Mouse (Mus musculus) MEL (cell line): Measurements from ENCODE around the gene Srp14. TPM values are rescaled to one million over a fixed set of nuclear protein-coding genes. Genes with fewer than 3 reads are reported as not detected.
A peak's percentile ranks its signal among the peaks of the same experiment; 100 is the strongest.

Experiments
- DNase-seq: peaks from one replicate; pipeline ENCODE4 v3.0.0; 2011; ENCODE audit warnings: low read depth, low spot score
- H3K27ac ChIP-seq: 2 replicates; pipeline ENCODE4 v1.5.1; 2012; ENCODE audit warnings: low read depth, mild to moderate bottlenecking, control low read depth, low read length, moderate library complexity; ENCODE audit not compliant: control insufficient read depth
- H3K27me3 ChIP-seq, 2 experiments: fragments of 150-350 bp in 1 of 2; sonication (generic) in 1 of 2; 2 replicates each; pipeline ENCODE4 v1.6.1; 2012; ENCODE audit warnings: low read length in 2 of 2, mild to moderate bottlenecking in 2 of 2, improper control_type of control experiment in 1 of 2, moderate library complexity in 1 of 2; ENCODE audit not compliant: insufficient read depth in 2 of 2, control insufficient read depth in 1 of 2
- H3K36me3 ChIP-seq, 2 experiments: 2 replicates each; pipeline ENCODE4 v1.6.1; 2012 to 2014; ENCODE audit warnings: low read length in 2 of 2, improper control_type of control experiment in 1 of 2, inconsistent platforms in 1 of 2, mild to moderate bottlenecking in 1 of 2; ENCODE audit not compliant: insufficient read depth in 2 of 2, control insufficient read depth in 1 of 2
- H3K4me1 ChIP-seq, 2 experiments: fragments of 150-350 bp in 1 of 2; sonication (generic) in 1 of 2; 2 replicates each; pipeline ENCODE4 v1.6.1; 2012; ENCODE audit warnings: low read length in 2 of 2, improper control_type of control experiment in 1 of 2, mild to moderate bottlenecking in 1 of 2; ENCODE audit not compliant: insufficient read depth in 2 of 2, control insufficient read depth in 1 of 2
- H3K4me3 ChIP-seq, 2 experiments: fragments of 150-350 bp in 1 of 2; sonication (generic) in 1 of 2; 2 replicates each; pipeline ENCODE4 v1.5.1; 2012; ENCODE audit warnings: low read depth in 2 of 2, low read length in 2 of 2, mild to moderate bottlenecking in 2 of 2, moderate library complexity in 2 of 2, control low read depth in 1 of 2, improper control_type of control experiment in 1 of 2; ENCODE audit not compliant: control insufficient read depth in 1 of 2, insufficient read depth in 1 of 2
- H3K79me2 ChIP-seq: 2 replicates; pipeline ENCODE4 v1.6.1; 2012; ENCODE audit warnings: mild to moderate bottlenecking, low read length, moderate library complexity; ENCODE audit not compliant: control insufficient read depth, poor library complexity, insufficient read depth
- H3K9ac ChIP-seq: 2 replicates; pipeline ENCODE4 v1.6.1; 2012; ENCODE audit warnings: low read depth, mild to moderate bottlenecking, control low read depth, low read length, moderate library complexity; ENCODE audit not compliant: control insufficient read depth, poor library complexity, severe bottlenecking
- H3K9me3 ChIP-seq: fragments of 150-350 bp; sonication (generic); replicated peaks from 2 replicates; pipeline ENCODE4 v1.6.1; 2012; ENCODE audit warnings: mild to moderate bottlenecking, low read length, improper control_type of control experiment, moderate library complexity; ENCODE audit not compliant: insufficient read depth
- CHD1 ChIP-seq: IDR thresholded peaks from 2 replicates; pipeline ENCODE4 v1.6.1; 2012; ENCODE audit warnings: low read depth, mild to moderate bottlenecking, inconsistent platforms, low read length, improper control_type of control experiment
- CTCF ChIP-seq, 3 experiments: IDR thresholded peaks in 2 of 3; conservative IDR thresholded peaks in 1 of 3; 2 replicates each; pipeline ENCODE4 v1.5.1; 2011 to 2012; ENCODE audit warnings: low read length in 3 of 3, low read depth in 2 of 3, mild to moderate bottlenecking in 2 of 3, improper control_type of control experiment in 1 of 3, inconsistent platforms in 1 of 3, mixed read lengths in 1 of 3, moderate library complexity in 1 of 3; ENCODE audit not compliant: control insufficient read depth in 1 of 3, insufficient read depth in 1 of 3, poor library complexity in 1 of 3, severe bottlenecking in 1 of 3
- ELF1 ChIP-seq: IDR thresholded peaks from 2 replicates; pipeline ENCODE4 v1.6.1; 2014; ENCODE audit warnings: low read depth, mild to moderate bottlenecking, inconsistent platforms, low read length, improper control_type of control experiment, moderate library complexity
- EP300 ChIP-seq, 2 experiments: IDR thresholded peaks; 2 replicates each; pipeline ENCODE4 v1.6.1; 2011; ENCODE audit warnings: improper control_type of control experiment in 2 of 2, low read length in 2 of 2, low read depth in 1 of 2, mild to moderate bottlenecking in 1 of 2
- ETS1 ChIP-seq: IDR thresholded peaks from 2 replicates; pipeline ENCODE4 v1.6.1; 2012; ENCODE audit warnings: low read depth, mild to moderate bottlenecking, inconsistent platforms, low read length, improper control_type of control experiment, moderate library complexity
- GABPA ChIP-seq: IDR thresholded peaks from 2 replicates; pipeline ENCODE4 v1.6.1; 2012; ENCODE audit warnings: low read depth, mild to moderate bottlenecking, inconsistent platforms, low read length, improper control_type of control experiment, moderate library complexity
- GATA1 ChIP-seq: IDR thresholded peaks from 2 replicates; pipeline ENCODE4 v1.6.1; 2011; ENCODE audit warnings: low read depth, low read length, improper control_type of control experiment
- HCFC1 ChIP-seq: IDR thresholded peaks from 2 replicates; pipeline ENCODE4 v1.6.1; 2012; ENCODE audit warnings: low read depth, mild to moderate bottlenecking, inconsistent platforms, low read length, improper control_type of control experiment, moderate library complexity
- JUND ChIP-seq: IDR thresholded peaks from 2 replicates; pipeline ENCODE4 v1.6.1; 2011; ENCODE audit warnings: low read depth, mild to moderate bottlenecking, improper control_type of control experiment, low read length
- KAT2A ChIP-seq: conservative IDR thresholded peaks from 2 replicates; pipeline ENCODE4 v1.6.1; 2012; ENCODE audit warnings: low read depth, low read length, improper control_type of control experiment, inconsistent platforms
- MAFK ChIP-seq: IDR thresholded peaks from 2 replicates; pipeline ENCODE4 v1.6.1; 2011; ENCODE audit warnings: low read depth, mild to moderate bottlenecking, low read length, improper control_type of control experiment, borderline replicate concordance
- MAX ChIP-seq: IDR thresholded peaks from 2 replicates; pipeline ENCODE4 v1.6.1; 2011; ENCODE audit warnings: low read length, improper control_type of control experiment
- MAZ ChIP-seq: IDR thresholded peaks from 2 replicates; pipeline ENCODE4 v1.6.1; 2012; ENCODE audit warnings: low read depth, mild to moderate bottlenecking, inconsistent platforms, low read length, improper control_type of control experiment
- MEF2A ChIP-seq: IDR thresholded peaks from 2 replicates; pipeline ENCODE4 v1.6.1; 2014; ENCODE audit warnings: low read depth, mild to moderate bottlenecking, inconsistent platforms, low read length, improper control_type of control experiment; ENCODE audit not compliant: poor library complexity, insufficient replicate concordance, severe bottlenecking; ENCODE audit errors: extremely low read depth
- MXI1 ChIP-seq: IDR thresholded peaks from 2 replicates; pipeline ENCODE4 v1.6.1; 2011; ENCODE audit warnings: mild to moderate bottlenecking, low read depth, low read length, improper control_type of control experiment
- MYC ChIP-seq: IDR thresholded peaks from 2 replicates; pipeline ENCODE4 v1.6.1; 2011; ENCODE audit warnings: low read depth, mild to moderate bottlenecking, low read length, improper control_type of control experiment, moderate library complexity
- NRF1 ChIP-seq: IDR thresholded peaks from 2 replicates; pipeline ENCODE4 v1.6.1; 2014; ENCODE audit warnings: low read depth, mild to moderate bottlenecking, inconsistent platforms, low read length, improper control_type of control experiment, moderate library complexity; ENCODE audit not compliant: poor library complexity, insufficient read depth, severe bottlenecking
- POLR2AphosphoS5 ChIP-seq: IDR thresholded peaks from 2 replicates; pipeline ENCODE4 v1.6.1; 2012; ENCODE audit warnings: low read depth, borderline replicate concordance, mild to moderate bottlenecking, inconsistent platforms, low read length, moderate library complexity, mixed read lengths
- RAD21 ChIP-seq: IDR thresholded peaks from 2 replicates; pipeline ENCODE4 v1.6.1; 2011; ENCODE audit warnings: mild to moderate bottlenecking, low read depth, low read length, improper control_type of control experiment
- RCOR1 ChIP-seq: IDR thresholded peaks from 2 replicates; pipeline ENCODE4 v1.6.1; 2012; ENCODE audit warnings: low read depth, mild to moderate bottlenecking, inconsistent platforms, low read length, improper control_type of control experiment
- SIN3A ChIP-seq: IDR thresholded peaks from 2 replicates; pipeline ENCODE4 v1.6.1; 2012; ENCODE audit warnings: low read length, improper control_type of control experiment, inconsistent platforms
- SMC3 ChIP-seq: IDR thresholded peaks from 2 replicates; pipeline ENCODE4 v1.6.1; 2011; ENCODE audit warnings: low read depth, low read length, improper control_type of control experiment
- TBP ChIP-seq: IDR thresholded peaks from 2 replicates; pipeline ENCODE4 v1.8.0; 2011; ENCODE audit warnings: low read depth, low read length, improper control_type of control experiment
- USF1 ChIP-seq: IDR thresholded peaks from 2 replicates; pipeline ENCODE4 v1.6.1; 2014; ENCODE audit warnings: low read depth, mild to moderate bottlenecking, inconsistent platforms, low read length, improper control_type of control experiment, moderate library complexity
- USF2 ChIP-seq, 2 experiments: IDR thresholded peaks; 2 replicates each; pipeline ENCODE4 v1.6.1; 2011 to 2012; ENCODE audit warnings: improper control_type of control experiment in 2 of 2, low read length in 2 of 2, borderline replicate concordance in 1 of 2, inconsistent platforms in 1 of 2, low read depth in 1 of 2, mild to moderate bottlenecking in 1 of 2; ENCODE audit not compliant: insufficient read depth in 1 of 2
- ZC3H11A ChIP-seq: IDR thresholded peaks from 2 replicates; pipeline ENCODE4 v1.6.1; 2012; ENCODE audit warnings: low read depth, mild to moderate bottlenecking, inconsistent platforms, low read length, improper control_type of control experiment
- ZMIZ1 ChIP-seq: IDR thresholded peaks from 2 replicates; pipeline ENCODE4 v1.6.1; 2012; ENCODE audit warnings: low read depth, mild to moderate bottlenecking, inconsistent platforms, low read length, improper control_type of control experiment, moderate library complexity
- polyA plus RNA-seq, 2 experiments: library from polyadenylated mRNA; stranded (reverse) in 1 of 2; unstranded in 1 of 2; fragments of >175 nt in 1 of 2; fragments of >200 nt in 1 of 2; gene quantifications; 2 replicates each; pipeline versions ENCODE4 v1.2.1 to v1.2.4; 2012; ENCODE audit warnings: low replicate concordance in 2 of 2, low read depth in 1 of 2; ENCODE audit not compliant: insufficient read length in 2 of 2, insufficient read depth in 1 of 2, missing spikeins in 1 of 2
- total RNA-seq: library from RNA; depleted of rRNA; stranded (reverse); fragments of 300-350 nt; gene quantifications from 2 replicates; pipeline ENCODE4 v1.2.3, GENCODE M21; 2012

Gene Srp14
- total and polyA plus RNA-seq, 3 experiments = 235 to 272 TPM; not detected in 1

DNA sequence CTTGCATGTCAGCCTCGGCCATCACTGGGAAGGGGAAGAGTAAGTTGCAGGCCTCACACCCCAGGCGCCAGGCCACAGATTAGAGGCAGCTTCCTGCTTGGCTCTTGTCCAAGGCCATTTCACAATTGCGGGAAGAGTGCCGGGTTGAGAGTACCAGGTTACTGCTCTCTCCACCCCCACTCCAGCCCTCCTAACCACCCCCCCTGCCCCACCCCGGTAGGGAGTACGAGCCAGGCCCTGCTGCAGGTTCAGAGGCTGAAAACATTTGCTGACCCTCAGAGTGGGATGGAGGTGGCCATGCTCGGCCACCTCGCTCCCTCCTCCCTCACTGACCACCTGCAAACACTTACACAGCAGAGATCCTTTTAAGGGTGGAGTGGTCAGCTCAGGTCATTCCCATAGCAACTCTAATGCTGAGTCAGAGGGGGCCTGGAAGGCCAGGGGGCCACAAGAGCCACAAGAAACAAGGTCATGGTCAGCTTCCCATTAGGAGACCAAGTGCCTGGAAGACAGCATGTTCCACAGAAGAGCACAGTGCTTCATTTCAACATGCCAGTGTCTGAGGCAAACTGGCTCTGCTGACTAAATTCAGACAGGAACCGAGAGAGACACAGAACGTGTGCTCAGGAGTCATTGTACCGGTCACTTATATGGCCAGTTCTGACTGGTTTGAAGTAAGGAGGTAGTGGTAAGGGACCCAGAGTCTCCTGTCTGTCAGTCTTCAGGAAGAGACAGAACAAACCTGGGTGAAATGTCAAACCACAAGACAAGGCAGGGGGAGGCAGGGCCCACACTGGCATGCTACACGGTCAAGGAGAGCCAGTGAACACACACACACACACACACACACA is 11.0 kb upstream of the Srp14 start:
- Histone ChIP-seq H3K4me1 (peaks cover 0 to 13% of the 10 kb centered on the region in 2 experiments; a peak in 2 of 4 replicates), H3K4me3 (no peak overlapping the region)

DNA sequence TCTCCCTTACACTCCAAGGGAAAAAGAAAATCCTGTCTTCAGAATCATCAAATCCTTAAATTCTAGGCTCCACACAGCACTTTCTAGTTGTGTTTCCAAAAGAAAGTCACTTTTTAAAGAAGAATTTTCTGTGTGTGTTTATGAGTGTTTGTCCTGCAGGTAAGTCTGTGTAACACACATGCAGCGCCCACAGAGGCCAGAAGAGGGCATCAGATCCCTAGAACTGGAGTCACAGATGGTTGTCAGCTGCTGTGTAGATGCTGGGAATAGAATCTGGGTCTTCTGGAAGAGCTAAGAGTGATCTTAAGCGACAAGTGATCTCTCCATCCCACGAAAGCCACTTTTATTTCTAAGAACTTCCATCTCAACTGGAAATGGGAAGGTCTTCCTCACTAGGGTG is 8.3 kb upstream of the Srp14 start:
- Histone ChIP-seq H3K4me1 (peaks cover 0 to 13% of the 10 kb centered on the region in 2 experiments; a peak in 2 of 4 replicates), H3K27ac (no peak overlapping the region), H3K4me3 (no peak overlapping the region)
- peak; percentile 72 for DNase-seq
- TF ChIP-seq RAD21 (peak; percentile 61), ZC3H11A (peak; percentile 58), HCFC1 (no peak), MEF2A (no peak), SIN3A (no peak), SMC3 (peak; percentile 64), CTCF (IDR thresholded peaks at IDR 0.05 in 2 of 3, conservative IDR thresholded peaks at IDR 0.05 in 1 of 3; ENCODE audit: control insufficient read depth in 1 of 3, insufficient read depth in 1 of 3, low read depth in 2 of 3, low read length in 3 of 3, poor library complexity in 1 of 3, severe bottlenecking in 1 of 3) (peak; percentile 52 to 64 (median 62)), MXI1 (no peak)
- TF ChIP-seq, all 39 proteins: peak for 4
- H3K27me3 ChIP-seq = no peaks in the 10 kb centered on the region
- peaks cover 0 to 7% of the 10 kb centered on the region in 2 experiments; a peak in 1 of 4 replicates for H3K36me3 ChIP-seq
- no peak overlapping the region for H3K9ac ChIP-seq
- no peaks in the 10 kb centered on the region for H3K9me3 ChIP-seq
- no peaks in the 10 kb centered on the region for H3K79me2 ChIP-seq

More for the DNA sequence above, 11.0 kb upstream of the Srp14 start:
- Histone ChIP-seq H3K27ac (no peak overlapping the region), H3K36me3 (peaks cover 0 to 7% of the 10 kb centered on the region in 2 experiments; a peak in 1 of 4 replicates), H3K9ac (no peak overlapping the region), H3K79me2 (no peaks in the 10 kb centered on the region), H3K27me3 (peaks cover 0 to 3% of the 10 kb centered on the region in 2 experiments; a peak in 3 of 4 replicates), H3K9me3 (no peaks in the 10 kb centered on the region)
- peak; percentile 65 for DNase-seq
- TF ChIP-seq ELF1 (0 out of 2 replicates have a peak, but pooled peaks have one; percentile 11), MAFK (no peak), GABPA (no peak), MAZ (0 out of 2 replicates have a peak, but pooled peaks have one; percentile 44), USF1 (no peak), CHD1 (no peak), JUND (no peak), CTCF (IDR thresholded peaks at IDR 0.05 in 2 of 3, conservative IDR thresholded peaks at IDR 0.05 in 1 of 3; ENCODE audit: control insufficient read depth in 1 of 3, insufficient read depth in 1 of 3, low read depth in 2 of 3, low read length in 3 of 3, poor library complexity in 1 of 3, severe bottlenecking in 1 of 3) (no peak), EP300 (IDR thresholded peaks at IDR 0.05; ENCODE audit: low read depth in 1 of 2, low read length in 2 of 2) (peak; percentile 14 to 27; a peak in 1 of 4 replicates), MAX (no peak), POLR2AphosphoS5 (no peak), MYC (no peak), RAD21 (no peak), ZMIZ1 (no peak), RCOR1 (0 out of 2 replicates have a peak, but pooled peaks have one; percentile 36), TBP (no peak), GATA1 (0 out of 2 replicates have a peak, but pooled peaks have one; percentile 9), ETS1 (no peak), NRF1 (no peak), USF2 (IDR thresholded peaks at IDR 0.05; ENCODE audit: borderline replicate concordance in 1 of 2, insufficient read depth in 1 of 2, low read depth in 1 of 2, low read length in 2 of 2) (no peak), HCFC1 (0 out of 2 replicates have a peak, but pooled peaks have one; percentile 15), SMC3 (no peak), KAT2A (no peak)
